Mouse (Mus musculus) v-Abl transformed pro-B cells (cell line): Measurements from ENCODE around the gene Il4ra.

Experiments used
- in situ Hi-C, 2 experiments: fragments of 400-800 bp; cut with MboI; formaldehyde crosslinking; loops; one replicate each; pipeline ENCODE4 v1.15.1; 2025; ENCODE audit not compliant: unreplicated experiment in 2 of 2

The Il4ra gene

GRCm38 (mm10) chr7:125593831-125594230 is 41.9 kb downstream of the Il4ra start:
- in situ Hi-C loops: loop anchor here in 1 of 2 experiments (5.0 kb wide), 1 partner anchor 33 kb away; no protein-coding TSS in a partner anchor

GRCm38 (mm10) chr7:125596406-125596805 is 44.5 kb downstream of the Il4ra start:
- in situ Hi-C loops: no loop called here

DNA sequence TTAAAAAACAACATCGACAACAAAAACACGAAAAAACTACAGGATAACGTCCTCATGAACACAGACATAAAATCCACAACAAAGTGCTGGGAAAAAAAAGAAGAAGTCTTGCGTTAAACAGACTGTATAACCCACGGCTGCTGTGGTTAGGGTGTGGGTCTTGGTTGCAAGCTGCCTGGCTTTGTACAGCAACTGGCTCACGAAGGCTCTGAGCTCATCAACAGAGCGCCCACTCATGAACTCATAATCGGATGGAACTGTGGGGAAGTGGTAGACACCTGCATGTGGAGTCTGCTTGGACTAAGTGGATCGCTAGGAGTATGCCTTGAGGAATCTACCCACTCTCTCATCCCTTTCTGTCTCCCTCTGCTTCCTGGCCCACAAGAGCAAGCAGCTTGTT is 45.2 kb downstream of the Il4ra start:
- in situ Hi-C loops: no loop called here

DNA sequence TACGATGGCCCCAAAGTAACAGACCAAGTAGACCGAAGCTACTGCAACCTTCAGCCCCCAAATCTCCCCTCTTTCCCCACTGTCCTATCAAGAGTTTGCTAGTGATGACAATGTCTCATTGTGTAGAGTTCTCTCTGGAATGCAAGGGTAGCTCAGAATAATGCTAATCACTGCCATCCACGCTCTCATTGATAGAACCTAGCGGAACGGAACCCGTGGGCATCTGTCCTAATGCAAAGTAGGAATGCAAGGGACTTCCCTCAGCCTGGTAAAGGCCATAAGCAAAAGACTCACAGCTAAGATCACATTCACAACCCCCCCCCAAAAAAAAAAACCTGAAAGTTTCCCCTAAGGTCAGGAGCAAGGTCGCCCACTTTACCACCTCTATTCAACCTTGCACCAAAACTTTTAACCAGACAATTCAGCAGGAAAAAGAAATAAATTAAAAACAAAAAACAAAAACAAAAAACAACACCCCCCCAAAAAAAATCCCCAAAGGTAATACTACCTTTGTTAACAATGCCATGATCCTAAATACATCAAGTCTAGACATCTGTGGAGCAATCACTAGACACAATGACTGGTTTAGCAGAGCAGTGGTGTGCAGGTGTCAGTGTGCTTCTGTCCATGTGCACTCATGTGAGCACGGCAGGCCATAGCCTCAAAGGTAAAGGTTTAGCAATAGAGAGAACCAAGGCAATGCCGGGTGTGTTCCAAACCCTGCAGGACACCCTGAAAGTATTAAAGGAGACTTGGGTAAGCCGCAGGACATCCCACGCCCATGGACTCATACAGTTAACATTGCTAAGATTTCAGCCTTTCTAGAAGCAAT is 45.8 kb downstream of the Il4ra start:
- in situ Hi-C loops: no loop called here

DNA sequence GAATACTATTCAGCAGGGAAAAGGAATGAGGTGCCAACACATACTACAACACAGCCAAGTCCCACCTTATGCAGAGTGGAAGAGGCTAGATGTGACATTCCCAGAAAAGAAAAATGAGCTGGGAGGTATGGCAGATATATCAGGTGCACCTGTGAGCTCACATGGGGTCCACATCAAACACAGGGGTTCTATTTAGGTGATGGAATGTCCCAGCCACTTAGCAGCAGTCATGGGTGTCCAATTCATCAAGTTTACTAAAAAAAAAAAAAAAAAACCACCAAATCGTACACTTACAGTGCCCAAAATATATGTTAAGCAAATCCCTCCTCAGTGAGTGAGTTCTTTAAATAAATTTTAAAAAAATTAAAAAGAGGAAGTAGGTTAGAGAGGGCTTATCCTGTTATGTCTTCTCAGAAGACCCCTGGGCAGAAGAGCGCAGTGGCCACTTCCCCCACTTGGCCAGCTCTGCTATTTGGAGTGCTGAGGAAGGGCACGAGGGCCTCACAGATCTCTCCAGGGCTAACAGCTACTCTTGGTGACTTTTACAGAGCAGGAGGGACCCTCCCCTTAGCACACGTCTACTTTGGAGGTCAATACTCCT is 47.6 kb downstream of the Il4ra start:
- in situ Hi-C loops: no loop called here

GRCm38 (mm10) chr7:125600136-125600535 is 48.2 kb downstream of the Il4ra start:
- in situ Hi-C loops: no loop called here

GRCm38 (mm10) chr7:125600612-125601279 is 48.8 kb downstream of the Il4ra start:
- in situ Hi-C loops: no loop called here

- in situ Hi-C loops: no loop called here
These were observed 49.4 kb downstream of the Il4ra start for GRCm38 (mm10) chr7:125601280-125601670.

DNA sequence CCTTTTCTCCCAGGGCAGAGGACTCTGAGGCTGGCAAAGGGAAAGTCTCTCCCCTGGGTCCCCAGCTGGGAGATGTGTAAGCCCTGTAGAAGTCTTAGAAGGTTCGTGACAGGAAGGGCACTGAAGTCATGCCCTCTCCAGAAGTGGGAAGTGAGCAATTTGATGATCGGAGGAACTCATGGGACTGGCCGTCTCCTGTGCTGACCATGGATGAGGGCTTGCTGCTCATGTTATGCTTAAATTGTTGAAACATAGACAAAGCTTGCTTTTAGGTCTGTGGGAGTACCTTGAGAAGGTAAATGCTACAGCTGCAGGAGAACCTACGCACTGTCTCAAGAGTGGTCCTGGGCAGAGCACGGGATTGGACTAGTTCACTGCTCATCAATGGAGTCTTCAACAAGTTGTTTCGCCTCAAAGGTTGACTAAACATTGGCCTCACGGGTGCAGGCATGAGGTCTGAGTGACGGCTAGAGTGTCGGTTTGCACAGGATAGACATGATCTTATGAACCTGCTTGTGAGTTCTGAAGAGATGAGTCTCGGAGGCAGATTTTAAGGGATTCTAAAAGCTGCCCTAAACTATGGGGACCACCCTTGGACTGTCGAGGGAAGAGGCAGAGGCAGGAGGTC is 50.0 kb downstream of the Il4ra start:
- in situ Hi-C loops: no loop called here

DNA sequence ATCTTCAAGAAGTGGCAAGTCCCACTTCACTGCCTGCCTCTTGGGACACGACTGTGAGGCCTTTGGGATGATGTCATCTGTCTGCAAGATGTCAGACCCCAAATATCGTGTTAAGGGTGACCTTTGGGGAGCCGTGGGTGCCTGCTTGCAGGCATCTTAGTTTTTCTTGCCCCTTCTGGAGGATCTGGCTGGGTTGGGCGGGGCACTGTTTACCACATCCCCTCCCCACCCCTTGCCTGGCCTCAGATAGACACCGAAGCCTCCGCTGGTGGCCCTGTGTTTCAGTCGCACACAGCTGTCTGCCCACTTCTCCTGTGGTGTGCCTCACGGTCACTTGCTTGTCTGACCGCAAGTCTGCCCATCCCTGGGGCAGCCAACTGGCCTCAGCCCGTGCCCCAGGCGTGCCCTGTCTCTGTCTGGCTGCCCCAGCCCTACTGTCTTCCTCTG is 51.3 kb downstream of the Il4ra start, which contains the start of gene Il21r:
Gene Il21r, plus strand, starts transcription at position 245 of the 447 bp plus-strand sequence.
- in situ Hi-C loops: no loop called here

DNA sequence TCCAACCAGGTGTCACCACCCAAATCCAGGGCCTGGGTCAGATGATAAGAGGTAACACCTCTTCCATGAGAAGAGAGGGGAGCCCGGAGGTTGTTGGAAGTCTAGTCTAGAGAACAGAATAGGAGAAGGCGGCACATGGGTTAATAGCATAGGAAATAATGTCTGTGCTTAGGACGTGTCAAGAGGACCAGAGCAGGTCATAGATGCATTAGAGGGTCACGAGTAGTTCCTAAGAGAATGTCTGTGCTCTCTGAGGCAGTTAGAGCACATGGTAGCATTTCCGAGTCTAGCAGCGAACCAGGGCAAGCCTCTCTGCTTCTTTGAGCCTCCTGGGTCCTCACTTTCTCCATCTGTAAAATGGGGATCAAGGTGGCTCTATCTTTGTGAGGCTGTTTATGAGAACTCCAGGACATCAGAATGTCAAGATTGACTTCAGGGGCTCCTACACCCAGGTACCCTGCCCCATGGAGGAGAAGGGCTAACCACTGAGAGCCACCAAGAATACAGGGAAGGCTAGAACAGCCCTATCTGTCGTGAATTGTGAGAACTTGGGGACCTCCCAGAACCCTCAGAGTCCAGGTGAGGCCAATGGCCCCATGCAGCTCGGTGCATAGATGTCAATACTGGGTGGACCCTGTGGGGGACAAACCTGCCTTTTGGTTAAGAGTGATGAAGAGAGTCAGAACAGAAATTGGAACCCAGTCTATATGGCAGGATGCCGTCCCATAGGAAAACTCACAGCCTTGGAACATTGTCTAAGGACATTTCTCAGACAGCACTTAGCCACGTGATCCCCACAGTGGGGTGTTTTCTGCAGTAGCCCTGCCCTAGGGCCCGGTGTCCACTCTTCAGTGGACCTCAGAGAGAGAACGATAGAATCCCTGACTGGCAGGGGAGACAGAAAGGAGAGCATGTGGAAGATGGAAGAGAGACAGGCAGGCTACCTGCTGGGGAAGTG is 52.7 kb downstream of the Il4ra start:
- in situ Hi-C loops: no loop called here

DNA sequence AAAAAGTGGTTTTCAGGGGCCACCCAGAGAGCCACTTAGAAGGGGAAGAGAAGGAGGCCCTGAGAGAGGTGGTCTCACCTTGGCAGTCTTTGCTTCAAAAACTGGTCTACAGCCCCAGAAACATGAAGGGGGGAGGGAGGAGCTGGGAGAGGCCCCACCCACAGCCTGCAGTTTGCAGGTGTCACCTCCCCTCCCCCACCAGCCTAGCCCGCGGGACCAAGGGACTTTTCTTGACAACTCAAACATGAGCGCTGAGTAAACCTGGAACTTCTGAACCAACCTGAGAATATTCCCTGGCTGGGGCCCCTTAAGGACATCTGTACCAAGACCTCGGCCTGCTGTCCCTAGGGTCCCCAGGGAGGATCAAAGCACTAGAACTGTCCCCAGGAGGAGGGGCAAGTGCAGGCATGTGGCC is 53.8 kb downstream of the Il4ra start:
- in situ Hi-C loops: no loop called here

DNA sequence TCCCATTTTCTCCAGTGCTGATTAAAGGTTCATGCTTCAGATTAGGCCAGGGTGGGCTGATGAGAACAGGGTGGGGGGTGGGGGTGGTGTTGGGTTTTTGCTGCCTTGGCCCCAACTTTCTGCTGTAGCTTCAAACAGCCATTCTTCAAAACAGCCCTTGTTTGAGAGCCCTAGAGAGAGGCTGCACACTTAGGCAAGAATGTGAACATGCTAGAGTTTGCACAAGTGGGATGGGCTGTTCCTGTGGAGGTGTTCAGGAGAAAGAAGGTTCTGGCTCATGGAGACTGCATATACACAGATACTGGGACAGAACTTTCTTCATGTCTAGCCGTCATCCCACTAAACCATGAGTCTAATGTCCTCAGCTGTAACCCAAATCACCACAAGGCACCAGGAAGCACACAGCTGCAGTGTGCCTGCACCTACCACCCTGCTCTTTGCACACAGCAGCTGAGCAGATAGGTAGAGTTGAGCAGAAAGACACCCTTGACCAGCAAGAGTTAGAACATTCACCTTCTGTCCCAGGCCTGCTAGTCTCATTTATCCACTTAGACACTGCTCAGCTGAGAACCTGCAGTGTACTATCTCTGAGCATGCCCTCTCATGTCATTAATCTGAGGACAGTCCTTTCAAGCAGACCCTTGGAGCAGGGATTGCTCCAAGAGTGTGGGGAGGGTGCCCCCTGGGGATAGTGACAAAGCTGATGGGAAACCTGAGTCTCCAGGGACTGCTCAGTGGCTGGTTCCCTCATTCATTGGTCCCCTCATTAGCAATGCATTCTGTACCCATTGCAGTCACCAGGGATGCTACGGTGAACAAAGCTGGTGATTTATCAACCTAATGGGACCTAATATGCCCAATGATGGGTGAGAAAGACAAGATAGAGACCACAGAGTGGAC is 54.6 kb downstream of the Il4ra start:
- in situ Hi-C loops: no loop called here

DNA sequence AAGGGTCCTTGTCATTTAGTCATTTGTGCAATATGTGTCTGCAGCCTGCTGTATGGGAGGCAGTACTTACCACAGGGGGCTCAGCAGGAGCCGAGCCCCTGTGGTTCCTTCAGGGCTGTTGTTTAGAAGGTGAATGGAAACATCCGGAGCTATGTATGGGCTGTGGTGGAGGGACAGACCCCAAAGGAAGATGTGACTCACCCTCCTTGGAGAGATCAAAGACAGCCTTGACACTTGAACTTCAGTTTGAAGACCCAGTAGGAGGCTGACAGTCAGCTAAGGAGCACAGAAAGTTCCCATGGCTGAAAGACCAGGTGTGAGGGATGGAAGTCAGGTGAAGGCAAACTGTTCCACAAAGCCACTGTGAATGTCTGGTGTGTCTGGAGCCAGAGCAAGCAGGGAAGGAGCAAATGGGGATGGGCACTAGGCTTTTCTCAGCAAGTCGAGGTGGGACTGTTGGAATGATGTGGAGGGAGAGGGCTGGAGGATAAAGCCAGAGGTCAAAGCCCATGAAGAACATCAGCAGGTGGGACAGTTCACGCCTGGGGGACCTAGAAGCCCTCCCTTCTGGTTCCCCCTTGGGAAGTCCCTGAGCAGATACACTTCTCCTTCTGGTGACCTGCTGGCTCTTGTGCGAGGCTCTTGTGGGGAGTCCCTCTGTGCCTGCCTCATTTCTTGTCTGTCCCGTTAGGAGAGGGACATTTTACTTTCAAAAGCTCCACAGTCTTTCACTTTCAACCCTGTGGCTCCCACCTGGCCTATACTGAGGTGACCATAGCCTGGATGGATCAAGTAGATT is 55.7 kb downstream of the Il4ra start:
- in situ Hi-C loops: no loop called here

DNA sequence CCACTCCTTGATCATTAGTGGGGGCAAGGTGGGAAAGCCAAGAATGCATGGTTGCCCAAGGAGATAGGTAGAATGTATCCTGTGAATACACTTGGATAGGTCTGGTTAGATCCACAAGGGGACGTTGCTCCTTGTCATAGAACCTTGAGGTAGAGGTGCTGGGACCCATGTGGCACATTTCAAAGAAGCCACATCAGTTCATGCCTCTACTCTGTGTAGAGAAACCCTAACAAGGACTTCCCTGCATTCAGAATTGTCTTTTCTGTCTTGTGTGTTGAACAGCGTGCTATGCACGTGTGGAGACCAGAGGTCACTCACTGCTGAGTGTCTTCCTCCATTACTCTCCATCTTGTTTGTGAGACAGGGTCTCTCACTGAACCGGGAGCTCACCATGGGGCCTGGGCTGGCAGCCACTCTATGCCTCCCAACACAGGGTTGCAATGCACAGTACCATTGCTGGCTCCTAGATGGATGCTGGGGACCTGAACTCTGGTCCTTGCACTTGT is 56.3 kb downstream of the Il4ra start:
- in situ Hi-C loops: no loop called here

GRCm38 (mm10) chr7:125613579-125613978 is 61.7 kb downstream of the Il4ra start:
- in situ Hi-C loops: no loop called here

- in situ Hi-C loops: no loop called here
These were observed 63.5 kb downstream of the Il4ra start for GRCm38 (mm10) chr7:125615453-125615852.

DNA sequence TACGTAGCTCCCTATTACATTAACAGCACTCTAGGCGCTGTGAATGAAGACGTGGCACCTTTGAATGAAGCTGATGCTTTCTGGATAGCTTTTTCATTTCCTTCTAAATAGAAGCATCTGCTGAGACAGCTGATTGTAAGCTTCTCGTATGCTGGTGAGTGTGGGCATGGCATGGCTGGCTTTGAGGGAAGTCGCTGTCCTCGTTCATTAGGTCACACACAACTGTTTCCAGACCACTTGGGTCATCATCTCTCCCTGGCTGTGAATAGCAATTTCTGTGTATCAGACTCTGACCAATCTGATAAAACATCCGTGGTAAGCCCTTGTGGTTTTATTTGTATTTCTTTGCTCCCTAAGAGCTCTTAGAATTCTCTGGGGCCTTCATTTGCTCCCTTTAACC is 66.1 kb downstream of the Il4ra start:
- in situ Hi-C loops: no loop called here
